Mouse (Mus musculus) heart, embryonic 15.5 days (tissue): ENCODE data around the gene Ankrd55. TPM values are rescaled to one million over a fixed set of nuclear protein-coding genes. Genes with fewer than 3 reads are reported as not detected.

Experiments used
- ATAC-seq: fragments of 200-750 bp; cut with Nextera tagmentation; replicated peaks from 2 replicates; pipeline ENCODE4 v1.8.0; 2017; ENCODE audit warnings: low read depth, moderate TSS enrichment; ENCODE audit not compliant: insufficient number of reproducible peaks, insufficient read depth, low FRiP score
- H3K27ac ChIP-seq: fragments of 300-500 bp; sonication (generic); 2 replicates; pipeline ENCODE4 v1.5.1; 2015; ENCODE audit warnings: mild to moderate bottlenecking, inconsistent platforms
- H3K27me3 ChIP-seq: fragments of 300-500 bp; sonication (generic); 2 replicates; pipeline ENCODE4 v1.6.1; 2015; ENCODE audit warnings: inconsistent platforms
- H3K36me3 ChIP-seq: fragments of 300-500 bp; sonication (generic); 2 replicates; pipeline ENCODE4 v1.6.1; 2015; ENCODE audit warnings: mild to moderate bottlenecking, inconsistent platforms
- H3K4me1 ChIP-seq: fragments of 300-500 bp; sonication (generic); replicated peaks from 2 replicates; pipeline ENCODE4 v1.6.1; 2015; ENCODE audit warnings: inconsistent platforms
- H3K4me2 ChIP-seq: fragments of 300-500 bp; sonication (generic); 2 replicates; pipeline ENCODE4 v1.6.1; 2015; ENCODE audit warnings: inconsistent platforms, mild to moderate bottlenecking, moderate library complexity
- H3K4me3 ChIP-seq: fragments of 300-500 bp; sonication (generic); 2 replicates; pipeline ENCODE4 v1.5.1; 2015; ENCODE audit warnings: mild to moderate bottlenecking, inconsistent platforms
- H3K9ac ChIP-seq: fragments of 300-500 bp; sonication (generic); 2 replicates; pipeline ENCODE4 v1.6.1; 2015; ENCODE audit warnings: mild to moderate bottlenecking, inconsistent platforms
- H3K9me3 ChIP-seq: fragments of 300-500 bp; sonication (generic); replicated peaks from 2 replicates; pipeline ENCODE4 v1.6.1; 2016; ENCODE audit warnings: inconsistent platforms
- WGBS: fragments of 180-500 bp; shearing (Covaris S2); methylation state at CpG from one replicate; pipeline ENCODE4 v1.1.7; 2015; ENCODE audit warnings: mixed read lengths; 5-methylcytosine and 5-hydroxymethylcytosine counted together
- polyA plus RNA-seq: library from polyadenylated mRNA; unstranded; fragments of >200 nt; fragmentation: Nextera tagmentation; extraction: Ambion mirVana; gene quantifications from 2 replicates; pipeline ENCODE4 v1.2.1, GENCODE M21; 2015

Ankrd55 gene
- polyA plus RNA-seq, 1 experiment from 2014 or later: 0.09 TPM

- no peaks in the 10 kb centered on the region for H3K27me3 ChIP-seq
- no peak for ATAC-seq
- WGBS: 84% methylated on average over 4 of the region's 4 CpGs
- no peak overlapping the region for H3K4me3 ChIP-seq
- 0 out of 2 replicates have a peak, but pooled peaks cover 3% of the 10 kb centered on the region for H3K4me1 ChIP-seq
- H3K36me3 ChIP-seq: no peaks in the 10 kb centered on the region
- H3K9me3 ChIP-seq: no peaks in the 10 kb centered on the region
- H3K27ac ChIP-seq: no peak overlapping the region
- no peak overlapping the region for H3K4me2 ChIP-seq
- no peak overlapping the region for H3K9ac ChIP-seq
Observed at GRCm38 (mm10) chr13:112361575-112361974, 73.3 kb downstream of the Ankrd55 start.

- Histone ChIP-seq H3K4me1 (0 out of 2 replicates have a peak, but pooled peaks cover 3% of the 10 kb centered on the region), H3K9me3 (no peaks in the 10 kb centered on the region), H3K27ac (no peak overlapping the region), H3K9ac (no peak overlapping the region), H3K27me3 (no peaks in the 10 kb centered on the region), H3K4me2 (no peak overlapping the region), H3K36me3 (no peaks in the 10 kb centered on the region), H3K4me3 (no peak overlapping the region)
- 78% methylated on average over 10 of the region's 10 CpGs for WGBS
- no peak for ATAC-seq
Observed at GRCm38 (mm10) chr13:112363218-112363617, 75.0 kb downstream of the Ankrd55 start.

- Histone ChIP-seq H3K36me3 (no peaks in the 10 kb centered on the region), H3K9ac (no peak overlapping the region), H3K4me3 (no peak overlapping the region), H3K27me3 (no peaks in the 10 kb centered on the region), H3K4me1 (0 out of 2 replicates have a peak, but pooled peaks cover 3% of the 10 kb centered on the region), H3K4me2 (no peak overlapping the region), H3K27ac (no peak overlapping the region), H3K9me3 (no peaks in the 10 kb centered on the region)
- WGBS: 76% methylated on average over 3 of the region's 3 CpGs
- no peak for ATAC-seq
Observed at GRCm38 (mm10) chr13:112363746-112364145, 75.5 kb downstream of the Ankrd55 start.

GRCm38 (mm10) chr13:112364698-112365097, 76.4 kb downstream of the Ankrd55 start:
- ATAC-seq: no peak
- Histone ChIP-seq H3K27me3 (no peaks in the 10 kb centered on the region), H3K9me3 (no peaks in the 10 kb centered on the region), H3K36me3 (no peaks in the 10 kb centered on the region), H3K4me3 (no peak overlapping the region), H3K9ac (no peak overlapping the region), H3K4me2 (no peak overlapping the region), H3K4me1 (0 out of 2 replicates have a peak, but pooled peaks cover 3% of the 10 kb centered on the region), H3K27ac (no peak overlapping the region)
- 81% methylated on average over 5 of the region's 5 CpGs for WGBS

GRCm38 (mm10) chr13:112365303-112365702, 77.1 kb downstream of the Ankrd55 start:
- Histone ChIP-seq H3K27ac (no peak overlapping the region), H3K4me3 (no peak overlapping the region), H3K4me2 (no peak overlapping the region), H3K36me3 (no peaks in the 10 kb centered on the region), H3K27me3 (no peaks in the 10 kb centered on the region), H3K9me3 (no peaks in the 10 kb centered on the region), H3K4me1 (0 out of 2 replicates have a peak, but pooled peaks cover 3% of the 10 kb centered on the region), H3K9ac (no peak overlapping the region)
- ATAC-seq: no peak
- 51% methylated on average over 5 of the region's 5 CpGs for WGBS

- no peaks in the 10 kb centered on the region for H3K36me3 ChIP-seq
- WGBS: 67% methylated on average over 4 of the region's 4 CpGs
- no peak overlapping the region for H3K4me3 ChIP-seq
Observed at GRCm38 (mm10) chr13:112365762-112366161, 77.5 kb downstream of the Ankrd55 start.

GRCm38 (mm10) chr13:112366321-112367029, 78.2 kb downstream of the Ankrd55 start:
- Histone ChIP-seq H3K36me3 (no peaks in the 10 kb centered on the region), H3K4me1 (0 out of 2 replicates have a peak, but pooled peaks cover 3% of the 10 kb centered on the region), H3K9me3 (no peaks in the 10 kb centered on the region), H3K4me2 (no peak overlapping the region), H3K4me3 (no peak overlapping the region), H3K27ac (no peak overlapping the region), H3K9ac (no peak overlapping the region), H3K27me3 (no peaks in the 10 kb centered on the region)
- 86% methylated on average over 4 of the region's 4 CpGs for WGBS
- ATAC-seq: no peak

More at GRCm38 (mm10) chr13:112365762-112366161, 77.5 kb downstream of the Ankrd55 start:
- Histone ChIP-seq H3K4me1 (0 out of 2 replicates have a peak, but pooled peaks cover 3% of the 10 kb centered on the region), H3K9ac (no peak overlapping the region), H3K4me2 (no peak overlapping the region), H3K27me3 (no peaks in the 10 kb centered on the region), H3K9me3 (no peaks in the 10 kb centered on the region), H3K27ac (no peak overlapping the region)
- ATAC-seq: no peak

- no peak for ATAC-seq
- no peak overlapping the region for H3K4me2 ChIP-seq
- no peaks in the 10 kb centered on the region for H3K9me3 ChIP-seq
- no peaks in the 10 kb centered on the region for H3K36me3 ChIP-seq
- no peak overlapping the region for H3K27ac ChIP-seq
- 90% methylated on average over 4 of the region's 4 CpGs for WGBS
- no peak overlapping the region for H3K4me3 ChIP-seq
- H3K9ac ChIP-seq: no peak overlapping the region
- no peaks in the 10 kb centered on the region for H3K27me3 ChIP-seq
- H3K4me1 ChIP-seq: peaks cover 6% of the 10 kb centered on the region
Observed at GRCm38 (mm10) chr13:112371729-112372128, 83.5 kb downstream of the Ankrd55 start.

GRCm38 (mm10) chr13:112375766-112376165, 87.5 kb downstream of the Ankrd55 start:
- no peak overlapping the region for H3K27ac ChIP-seq
- H3K4me3 ChIP-seq: no peak overlapping the region
- H3K9me3 ChIP-seq: no peaks in the 10 kb centered on the region
- no peak for ATAC-seq
- no peaks in the 10 kb centered on the region for H3K27me3 ChIP-seq
- WGBS: 43% methylated on average over 8 of the region's 8 CpGs
- H3K4me1 ChIP-seq: peaks cover 6% of the 10 kb centered on the region
- H3K36me3 ChIP-seq: no peaks in the 10 kb centered on the region
- H3K4me2 ChIP-seq: no peak overlapping the region
- H3K9ac ChIP-seq: no peak overlapping the region

GRCm38 (mm10) chr13:112378782-112379305, 90.6 kb downstream of the Ankrd55 start:
- Histone ChIP-seq H3K4me2 (no peak overlapping the region), H3K9ac (no peak overlapping the region), H3K36me3 (no peaks in the 10 kb centered on the region), H3K27me3 (no peaks in the 10 kb centered on the region), H3K9me3 (no peaks in the 10 kb centered on the region), H3K27ac (no peak overlapping the region), H3K4me1 (peaks cover 15% of the 10 kb centered on the region), H3K4me3 (no peak overlapping the region)
- WGBS: 79% methylated on average over 9 of the region's 9 CpGs
- no peak for ATAC-seq

GRCm38 (mm10) chr13:112381476-112381875, 93.2 kb downstream of the Ankrd55 start:
- 75% methylated on average over 2 of the region's 2 CpGs for WGBS
- no peak overlapping the region for H3K4me3 ChIP-seq
- no peaks in the 10 kb centered on the region for H3K9me3 ChIP-seq
- H3K9ac ChIP-seq: no peak overlapping the region
- no peak for ATAC-seq
- no peak overlapping the region for H3K4me2 ChIP-seq
- no peaks in the 10 kb centered on the region for H3K36me3 ChIP-seq
- no peak overlapping the region for H3K27ac ChIP-seq
- peaks cover 16% of the 10 kb centered on the region for H3K4me1 ChIP-seq
- no peaks in the 10 kb centered on the region for H3K27me3 ChIP-seq

GRCm38 (mm10) chr13:112382457-112382856, 94.2 kb downstream of the Ankrd55 start:
- Histone ChIP-seq H3K27me3 (no peaks in the 10 kb centered on the region), H3K36me3 (no peaks in the 10 kb centered on the region), H3K9ac (no peak overlapping the region), H3K4me3 (no peak overlapping the region), H3K27ac (peak overlapping the region; percentile 35), H3K4me2 (no peak overlapping the region), H3K4me1 (peaks cover 16% of the 10 kb centered on the region), H3K9me3 (no peaks in the 10 kb centered on the region)
- WGBS: 57% methylated on average over 4 of the region's 4 CpGs
- no peak for ATAC-seq
